Mouse (Mus musculus): ENCODE data around the gene Oas1g. TPM values are rescaled to one million over a fixed set of nuclear protein-coding genes. Genes with fewer than 3 reads are reported as not detected.
"Not testable (repeated sequence)": the region's sequence is repeated elsewhere in the genome, so short reads cannot be mapped to it uniquely, and the experiment has no call there.

The Oas1g gene
- polyA plus RNA-seq (2014; fragmentation: Nextera tagmentation; extraction: Ambion mirVana), result not detected in 2 replicates

GRCm38 (mm10) chr5:120887413-120887812, at the start of gene Oas1g:
Gene Oas1g (minus strand): TSS chr5:120887613.
- ATAC-seq; H3K27ac ChIP-seq (ENCODE audit: low read depth, low read length); H3K9me3 ChIP-seq (replicated peaks; ENCODE audit: control insufficient read depth, low read length); H3K9ac ChIP-seq (ENCODE audit: low read length); H3K36me3 ChIP-seq (ENCODE audit: control insufficient read depth, insufficient read depth, low read length); H3K4me3 ChIP-seq (ENCODE audit: low read depth, low read length); H3K4me2 ChIP-seq (ENCODE audit: low read length); DNase-seq (ENCODE audit: low spot score); H3K27me3 ChIP-seq (replicated peaks; ENCODE audit: control insufficient read depth, insufficient read depth, low read length); H3K4me1 ChIP-seq (ENCODE audit: control insufficient read depth, insufficient read depth, low read length): not testable (repeated sequence)
- WGBS, result 33% methylated on average over 5 of the region's 9 CpGs

- Histone ChIP-seq H3K9me3 (replicated peaks; ENCODE audit: control insufficient read depth, low read length) (no peaks in the 10 kb centered on the region), H3K4me1 (ENCODE audit: control insufficient read depth, insufficient read depth, low read length) (no peaks in the 10 kb centered on the region), H3K27me3 (replicated peaks; ENCODE audit: control insufficient read depth, insufficient read depth, low read length) (no peaks in the 10 kb centered on the region), H3K9ac (ENCODE audit: low read length) (no peak overlapping the region), H3K4me2 (ENCODE audit: low read length) (no peak overlapping the region), H3K36me3 (ENCODE audit: control insufficient read depth, insufficient read depth, low read length) (no peaks in the 10 kb centered on the region), H3K27ac (ENCODE audit: low read depth, low read length) (no peak overlapping the region), H3K4me3 (ENCODE audit: low read depth, low read length) (no peak overlapping the region)
- ATAC-seq (no peak), DNase-seq (ENCODE audit: low spot score) (no peak)
- 15% methylated on average over 5 of the region's 5 CpGs for WGBS
Observed at GRCm38 (mm10) chr5:120933966-120934365, 46.6 kb upstream of the Oas1g start.

- ATAC-seq (no peak), DNase-seq (ENCODE audit: low spot score) (no peak)
- Histone ChIP-seq H3K9ac (ENCODE audit: low read length) (no peak overlapping the region), H3K4me2 (ENCODE audit: low read length) (no peak overlapping the region), H3K9me3 (replicated peaks; ENCODE audit: control insufficient read depth, low read length) (no peaks in the 10 kb centered on the region), H3K27me3 (replicated peaks; ENCODE audit: control insufficient read depth, insufficient read depth, low read length) (no peaks in the 10 kb centered on the region), H3K27ac (ENCODE audit: low read depth, low read length) (no peak overlapping the region), H3K4me3 (ENCODE audit: low read depth, low read length) (no peak overlapping the region), H3K4me1 (ENCODE audit: control insufficient read depth, insufficient read depth, low read length) (no peaks in the 10 kb centered on the region), H3K36me3 (ENCODE audit: control insufficient read depth, insufficient read depth, low read length) (no peaks in the 10 kb centered on the region)
- whole genome bisulfite sequencing, result 7% methylated on average over 1 of the region's 1 CpGs
Observed at GRCm38 (mm10) chr5:120927036-120927435, 39.6 kb upstream of the Oas1g start.

DNA sequence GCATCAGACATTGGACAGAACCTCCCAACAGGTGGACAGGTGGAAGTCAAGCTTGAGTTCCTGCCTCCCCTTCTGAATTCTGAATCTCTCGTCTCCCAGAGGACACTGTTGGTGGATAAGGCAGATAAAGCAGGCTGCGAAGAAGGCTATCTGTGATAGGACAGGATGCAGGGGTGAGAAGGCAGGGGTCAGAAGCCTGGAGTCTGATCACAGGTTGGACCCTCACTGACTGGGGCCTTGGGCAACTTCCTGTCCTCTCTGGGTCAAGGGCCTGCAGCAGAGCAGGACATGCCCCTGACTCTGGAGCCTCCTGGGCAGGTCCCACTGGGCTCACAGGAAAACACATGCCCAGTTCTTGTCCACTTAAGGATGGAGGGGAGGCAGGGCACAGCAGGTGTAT, 38.9 kb upstream of the Oas1g start:
- H3K4me1 ChIP-seq (ENCODE audit: control insufficient read depth, insufficient read depth, low read length); H3K27ac ChIP-seq (ENCODE audit: low read depth, low read length); H3K9me3 ChIP-seq (replicated peaks; ENCODE audit: control insufficient read depth, low read length); H3K36me3 ChIP-seq (ENCODE audit: control insufficient read depth, insufficient read depth, low read length); H3K9ac ChIP-seq (ENCODE audit: low read length); H3K27me3 ChIP-seq (replicated peaks; ENCODE audit: control insufficient read depth, insufficient read depth, low read length); ATAC-seq; H3K4me2 ChIP-seq (ENCODE audit: low read length); DNase-seq (ENCODE audit: low spot score); H3K4me3 ChIP-seq (ENCODE audit: low read depth, low read length): not testable (repeated sequence)
- WGBS, result 80% methylated on average over 2 of the region's 2 CpGs

GRCm38 (mm10) chr5:120924520-120924919, 37.1 kb upstream of the Oas1g start:
- 92% methylated on average over 4 of the region's 4 CpGs for WGBS
- H3K4me2 ChIP-seq (ENCODE audit: low read length); ATAC-seq; H3K4me1 ChIP-seq (ENCODE audit: control insufficient read depth, insufficient read depth, low read length); DNase-seq (ENCODE audit: low spot score); H3K36me3 ChIP-seq (ENCODE audit: control insufficient read depth, insufficient read depth, low read length); H3K9me3 ChIP-seq (replicated peaks; ENCODE audit: control insufficient read depth, low read length); H3K4me3 ChIP-seq (ENCODE audit: low read depth, low read length); H3K9ac ChIP-seq (ENCODE audit: low read length); H3K27ac ChIP-seq (ENCODE audit: low read depth, low read length); H3K27me3 ChIP-seq (replicated peaks; ENCODE audit: control insufficient read depth, insufficient read depth, low read length): not testable (repeated sequence)

DNA sequence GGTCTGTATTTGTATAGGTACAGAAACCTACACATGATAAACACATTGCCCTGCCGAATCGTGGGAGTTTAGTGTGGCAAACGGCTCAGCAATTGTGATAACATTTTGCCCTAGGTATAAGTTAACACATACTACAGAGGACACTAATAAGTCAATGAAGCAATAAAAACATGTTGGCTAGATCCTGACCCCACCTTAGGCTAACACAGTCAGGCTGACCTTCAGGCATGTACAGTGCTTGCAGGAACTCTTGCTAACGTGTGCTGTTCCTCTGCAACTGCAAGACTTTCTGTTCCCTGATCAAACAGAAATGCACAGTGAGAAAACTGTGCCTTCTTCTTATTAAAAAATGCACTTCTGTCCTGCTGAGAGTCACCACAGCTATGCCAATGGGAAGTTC, 36.6 kb upstream of the Oas1g start:
- WGBS, result 81% methylated on average over 4 of the region's 4 CpGs
- H3K4me1 ChIP-seq (ENCODE audit: control insufficient read depth, insufficient read depth, low read length), result no peaks in the 10 kb centered on the region

DNA sequence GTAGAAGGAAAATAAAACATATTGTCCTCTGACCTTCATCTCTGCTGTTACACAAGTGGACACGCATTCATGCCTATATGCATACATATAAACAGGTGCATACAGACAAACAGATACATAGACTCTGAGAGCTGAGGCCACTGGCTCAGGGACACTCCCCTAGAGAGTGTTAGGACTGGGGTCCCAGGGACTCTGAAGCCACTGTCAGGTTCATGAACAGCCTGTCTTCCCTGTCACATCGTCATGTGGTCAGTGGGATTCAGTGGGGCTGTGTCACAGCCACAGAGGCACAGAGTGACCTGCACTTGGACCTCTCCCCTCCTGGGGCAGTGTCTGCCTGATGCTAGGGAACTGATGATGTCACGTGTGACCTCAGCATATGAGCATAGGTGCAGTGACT, 32.9 kb upstream of the Oas1g start:
- no peaks in the 10 kb centered on the region for H3K9me3 ChIP-seq (replicated peaks; ENCODE audit: control insufficient read depth, low read length)
- no peaks in the 10 kb centered on the region for H3K36me3 ChIP-seq (ENCODE audit: control insufficient read depth, insufficient read depth, low read length)
- no peak overlapping the region for H3K4me3 ChIP-seq (ENCODE audit: low read depth, low read length)
- ATAC-seq, result no peak
- no peak overlapping the region for H3K9ac ChIP-seq (ENCODE audit: low read length)
- DNase-seq (ENCODE audit: low spot score), result no peak
- 83% methylated on average over 3 of the region's 3 CpGs for WGBS
- H3K27me3 ChIP-seq (replicated peaks; ENCODE audit: control insufficient read depth, insufficient read depth, low read length), result no peaks in the 10 kb centered on the region
- no peaks in the 10 kb centered on the region for H3K4me1 ChIP-seq (ENCODE audit: control insufficient read depth, insufficient read depth, low read length)
- H3K4me2 ChIP-seq (ENCODE audit: low read length), result no peak overlapping the region
- no peak overlapping the region for H3K27ac ChIP-seq (ENCODE audit: low read depth, low read length)

More for the DNA sequence above, 36.6 kb upstream of the Oas1g start:
- H3K9me3 ChIP-seq (replicated peaks; ENCODE audit: control insufficient read depth, low read length), result no peaks in the 10 kb centered on the region
- H3K4me3 ChIP-seq (ENCODE audit: low read depth, low read length), result no peak overlapping the region
- no peaks in the 10 kb centered on the region for H3K36me3 ChIP-seq (ENCODE audit: control insufficient read depth, insufficient read depth, low read length)
- H3K27ac ChIP-seq (ENCODE audit: low read depth, low read length), result no peak overlapping the region
- ATAC-seq (no peak), DNase-seq (ENCODE audit: low spot score) (no peak)
- no peak overlapping the region for H3K9ac ChIP-seq (ENCODE audit: low read length)
- no peaks in the 10 kb centered on the region for H3K27me3 ChIP-seq (replicated peaks; ENCODE audit: control insufficient read depth, insufficient read depth, low read length)
- no peak overlapping the region for H3K4me2 ChIP-seq (ENCODE audit: low read length)

- H3K27ac ChIP-seq (ENCODE audit: low read depth, low read length); ATAC-seq; H3K9me3 ChIP-seq (replicated peaks; ENCODE audit: control insufficient read depth, low read length); H3K4me3 ChIP-seq (ENCODE audit: low read depth, low read length); H3K9ac ChIP-seq (ENCODE audit: low read length); H3K36me3 ChIP-seq (ENCODE audit: control insufficient read depth, insufficient read depth, low read length); H3K4me2 ChIP-seq (ENCODE audit: low read length); H3K4me1 ChIP-seq (ENCODE audit: control insufficient read depth, insufficient read depth, low read length); H3K27me3 ChIP-seq (replicated peaks; ENCODE audit: control insufficient read depth, insufficient read depth, low read length); DNase-seq (ENCODE audit: low spot score): not testable (repeated sequence)
- WGBS, result 72% methylated on average over 2 of the region's 2 CpGs
Observed at GRCm38 (mm10) chr5:120919156-120919935, 31.9 kb upstream of the Oas1g start.

GRCm38 (mm10) chr5:120914204-120914603, 26.8 kb upstream of the Oas1g start, which contains the start of gene Oas1d:
Gene Oas1d (plus strand): TSS chr5:120914536.
- H3K9me3 ChIP-seq (replicated peaks; ENCODE audit: control insufficient read depth, low read length); H3K4me1 ChIP-seq (ENCODE audit: control insufficient read depth, insufficient read depth, low read length); H3K9ac ChIP-seq (ENCODE audit: low read length); H3K4me2 ChIP-seq (ENCODE audit: low read length); H3K27ac ChIP-seq (ENCODE audit: low read depth, low read length); H3K27me3 ChIP-seq (replicated peaks; ENCODE audit: control insufficient read depth, insufficient read depth, low read length); ATAC-seq; H3K36me3 ChIP-seq (ENCODE audit: control insufficient read depth, insufficient read depth, low read length); H3K4me3 ChIP-seq (ENCODE audit: low read depth, low read length); DNase-seq (ENCODE audit: low spot score): not testable (repeated sequence)
- 66% methylated on average over 6 of the region's 8 CpGs for WGBS
